Mouse (Mus musculus): Measurements from ENCODE around the gene Ddx39b. TPM values are rescaled to one million over a fixed set of nuclear protein-coding genes. Genes with fewer than 3 reads are reported as not detected.

Gene Ddx39b
- total RNA-seq (2023) = 185 and 239 TPM in 2 replicates

DNA sequence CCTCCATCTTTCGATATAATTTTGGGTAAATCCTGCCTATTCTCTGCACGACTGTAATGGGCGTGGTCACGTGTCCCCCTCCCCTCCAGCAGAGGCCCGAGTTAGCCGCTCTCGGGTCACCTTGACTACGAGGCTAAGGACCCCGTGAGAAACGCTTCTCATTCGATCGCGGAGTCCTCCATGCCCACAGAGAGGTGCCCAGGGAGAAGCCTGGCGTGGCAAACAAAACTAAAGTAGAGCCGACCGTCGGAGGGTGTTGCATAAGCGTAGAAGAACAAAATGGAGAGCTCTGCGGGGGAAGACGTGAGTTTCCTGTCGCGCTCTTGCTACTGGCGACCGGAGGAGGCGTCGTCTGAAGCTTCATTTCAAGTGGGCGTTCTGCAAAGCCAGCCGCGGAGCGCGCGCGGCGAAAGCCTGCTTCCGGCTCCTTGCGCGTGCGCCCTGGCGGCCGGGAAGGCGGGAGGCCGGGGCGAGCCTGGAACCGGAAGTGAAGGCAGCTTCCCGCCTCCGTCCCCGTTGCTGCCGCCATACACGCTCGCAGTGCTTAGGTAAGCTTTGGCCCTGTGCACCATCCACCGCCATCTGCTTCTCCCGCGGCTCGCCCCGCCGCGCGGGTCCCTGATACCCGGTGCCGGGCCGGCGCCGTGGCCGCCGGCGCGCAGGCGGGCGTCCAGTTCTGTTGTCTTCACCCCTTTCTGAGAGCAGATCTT is at the start of gene Ddx39b:
Gene Ddx39b, plus strand, starts transcription at position 442 of the 710 bp plus-strand sequence.

DNA sequence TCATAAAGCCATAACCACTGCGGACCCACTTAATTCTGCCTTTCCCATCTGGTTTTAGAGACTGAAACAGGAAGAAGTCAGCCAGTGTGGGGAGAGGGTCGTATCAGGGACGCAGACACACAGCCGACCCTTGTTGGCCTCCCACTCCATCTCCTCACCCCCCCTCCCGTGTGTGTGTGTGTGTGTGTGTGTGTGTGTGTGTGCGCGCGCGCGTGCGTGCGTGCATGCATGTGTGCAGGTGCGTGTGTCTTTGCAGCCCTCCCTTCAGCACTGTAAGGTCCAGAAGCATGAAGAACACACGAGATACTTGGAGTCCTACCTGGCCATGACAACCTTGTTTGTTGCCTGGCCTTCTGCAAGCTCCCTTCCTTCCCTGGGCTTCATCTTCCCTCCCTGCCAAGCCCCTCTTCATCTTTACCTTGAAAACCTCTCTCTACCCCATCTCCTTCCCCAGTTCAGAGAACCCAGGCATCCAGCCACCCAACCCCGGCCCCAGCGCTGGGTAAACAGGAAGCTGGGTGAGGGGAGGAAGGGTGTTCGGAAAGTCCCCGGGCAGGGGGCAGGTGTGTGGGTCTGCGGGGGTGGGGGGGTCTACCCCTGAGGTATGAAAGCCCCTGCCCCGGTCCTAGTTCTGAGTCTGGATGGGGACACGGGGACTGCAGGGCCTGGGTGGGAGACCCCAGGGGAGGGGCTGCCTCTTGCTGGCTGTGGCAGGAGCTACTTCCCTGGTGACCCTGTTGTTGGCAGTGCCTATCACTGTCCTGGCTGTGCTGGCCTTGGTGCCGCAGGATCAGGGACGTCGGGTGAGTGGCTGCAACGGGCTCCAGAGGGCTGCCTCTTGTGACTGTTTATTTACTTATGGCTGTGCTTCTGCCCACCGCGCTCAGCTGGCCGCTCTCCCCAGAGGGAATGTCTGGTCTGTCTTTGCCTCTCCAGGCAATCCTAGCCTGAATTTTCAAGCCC is 47.4 kb upstream of the Ddx39b start, which contains the start of gene Ltb:
Gene Ltb, plus strand, starts transcription at position 559 of the 963 bp plus-strand sequence.

DNA sequence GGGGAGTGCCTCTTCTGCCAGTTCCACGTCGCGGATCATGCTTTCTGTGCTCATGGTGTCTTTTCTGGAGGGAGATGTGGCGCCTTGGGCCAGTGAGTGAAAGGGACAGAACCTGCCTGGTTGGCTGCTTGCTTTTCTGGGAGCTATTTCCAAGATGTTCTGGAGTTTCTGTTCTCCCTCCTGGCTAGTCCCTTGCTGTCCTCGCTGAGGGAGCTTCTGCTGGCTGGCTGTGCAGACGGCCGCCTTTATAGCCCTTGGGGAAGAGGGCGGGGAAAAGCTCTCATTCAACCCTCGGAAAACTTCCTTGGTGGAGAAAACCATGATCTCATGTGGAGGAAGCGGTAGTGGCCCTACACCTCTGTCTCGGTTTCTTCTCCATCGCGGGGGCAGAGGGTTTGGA is 39.8 kb upstream of the Ddx39b start, which contains the start of gene Tnf:
Gene Tnf, minus strand, starts transcription at position 221 of the 400 bp plus-strand sequence.

DNA sequence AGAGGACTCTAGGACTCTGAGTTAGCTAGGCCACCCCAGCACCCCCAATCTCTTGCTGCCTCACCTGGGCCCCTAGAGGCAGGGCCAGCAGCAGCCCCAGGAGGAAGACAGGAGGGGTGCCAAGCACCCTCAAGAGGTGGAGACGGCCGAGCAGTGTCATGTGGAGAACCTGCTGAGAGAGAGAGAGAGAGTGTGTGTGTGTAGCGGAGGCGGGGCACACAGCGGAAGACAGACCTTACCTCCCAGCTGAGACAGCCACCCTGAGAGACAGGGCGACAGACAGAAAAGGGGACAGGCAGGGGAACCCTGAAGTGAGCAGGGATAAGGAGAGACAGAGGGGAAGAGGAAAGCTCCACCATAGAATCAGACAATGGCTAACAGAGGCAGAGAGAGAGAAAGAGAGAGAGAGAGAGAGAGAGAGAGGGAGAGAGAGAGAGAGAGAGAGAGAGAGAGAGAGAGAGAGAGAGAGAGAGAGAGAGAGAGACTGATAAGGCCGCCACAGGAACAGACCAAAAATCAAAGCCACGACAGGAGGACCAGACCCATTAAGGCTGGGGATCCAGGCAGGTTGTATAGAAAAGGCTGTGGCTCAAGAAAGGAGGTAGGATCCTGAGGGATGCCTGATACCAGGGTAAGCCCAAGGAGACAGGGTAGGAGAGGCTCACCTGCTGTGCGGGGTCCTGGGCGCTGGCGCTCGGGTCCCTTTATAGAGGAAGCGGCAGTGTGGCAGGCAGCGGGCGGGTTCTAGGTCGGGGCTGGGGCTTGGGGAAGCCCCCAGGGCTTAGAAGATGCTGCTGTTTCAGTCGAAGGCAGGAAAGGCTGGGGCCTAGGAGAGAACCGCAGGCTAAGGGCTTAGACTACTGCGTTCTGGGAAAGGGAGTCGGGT is 36.8 kb upstream of the Ddx39b start, which contains the start of gene Lta:
Gene Lta, minus strand, starts transcription at position 858 of the 886 bp plus-strand sequence.

DNA sequence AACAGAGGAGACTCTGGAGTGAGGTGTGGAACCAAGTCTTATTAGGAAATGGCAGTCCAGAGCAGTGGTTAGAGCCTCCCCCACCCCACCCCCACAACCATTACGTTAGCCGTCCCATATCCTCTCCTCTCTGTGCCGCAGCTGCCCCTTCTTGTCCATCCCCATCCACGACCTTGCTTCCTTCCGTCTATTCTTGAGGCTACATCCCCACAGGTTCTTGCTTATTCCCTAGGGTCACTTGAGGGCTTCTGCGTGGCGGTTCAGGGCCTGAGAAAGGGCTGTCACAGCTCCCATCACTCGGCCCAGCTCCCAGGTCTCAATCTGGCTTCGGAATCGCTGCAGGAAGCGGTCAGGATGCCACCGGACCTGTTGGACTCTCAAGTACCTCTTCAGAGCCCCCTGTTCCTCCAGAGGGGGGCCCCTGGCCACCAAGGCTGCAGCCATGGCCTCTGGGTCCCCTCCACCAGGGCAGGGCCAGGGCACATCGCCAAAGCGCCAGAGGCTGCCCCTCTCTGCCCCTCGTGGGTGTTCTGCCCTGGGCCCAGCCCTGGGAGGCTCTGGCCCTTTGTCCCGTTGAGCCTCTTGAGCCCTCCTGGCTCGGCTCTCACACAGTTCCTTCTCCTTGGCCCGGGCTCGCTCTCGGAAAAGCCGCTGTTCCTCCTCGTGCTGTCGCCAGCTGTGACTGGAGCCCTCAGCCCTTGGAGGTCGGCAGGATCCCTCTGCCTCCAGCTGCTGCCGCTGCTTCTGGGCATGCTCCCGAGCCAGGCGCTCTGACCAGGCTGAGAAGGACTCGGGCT is 21.2 kb upstream of the Ddx39b start, which contains the start of gene Gm16181:
Gene Gm16181, plus strand, starts transcription at position 679 of the 797 bp plus-strand sequence.

DNA sequence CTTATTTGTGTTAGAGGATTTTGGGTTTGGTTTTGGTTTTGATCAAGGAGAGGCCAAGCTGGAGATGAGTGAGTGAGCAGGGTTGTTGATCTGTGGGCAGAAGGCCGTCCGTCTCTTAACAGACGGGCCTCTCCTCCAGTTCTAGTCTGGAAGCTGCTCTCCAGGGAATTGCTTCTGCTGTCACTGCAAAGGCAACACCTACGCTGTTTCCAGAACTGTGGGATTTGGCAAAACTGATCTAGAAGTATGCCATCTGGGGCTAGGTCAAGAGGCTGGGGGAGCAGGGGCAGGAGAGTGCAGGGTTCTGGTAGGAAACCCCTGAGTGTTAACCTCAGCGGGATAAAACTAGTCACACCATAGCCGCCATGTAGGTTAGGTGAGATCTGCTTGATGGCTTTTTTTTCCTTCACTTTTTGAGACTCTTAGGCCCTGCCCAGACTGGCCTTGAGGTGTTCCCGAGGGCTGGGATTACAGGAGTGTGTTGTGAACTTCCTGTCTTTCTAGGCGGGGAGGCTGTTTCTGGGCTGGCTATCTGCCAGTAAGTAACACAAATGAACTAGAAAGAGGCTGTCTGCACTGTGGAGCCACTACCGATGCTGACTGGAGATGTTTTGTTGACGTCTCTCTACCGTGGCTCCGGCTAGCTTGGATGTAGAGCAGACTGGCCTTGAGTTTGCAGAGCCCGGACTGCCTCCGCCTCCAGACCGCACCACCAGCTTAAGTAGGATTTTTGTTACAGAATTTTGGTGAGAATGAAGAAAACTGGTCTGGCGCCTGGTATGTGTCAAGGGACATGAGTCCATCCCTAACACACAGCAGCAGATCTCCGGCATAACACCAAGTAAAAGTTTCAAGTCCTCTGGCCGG is 8.2 kb upstream of the Ddx39b start, which contains the start of gene Atp6v1g2:
Gene Atp6v1g2, plus strand, starts transcription at position 547 of the 867 bp plus-strand sequence.

DNA sequence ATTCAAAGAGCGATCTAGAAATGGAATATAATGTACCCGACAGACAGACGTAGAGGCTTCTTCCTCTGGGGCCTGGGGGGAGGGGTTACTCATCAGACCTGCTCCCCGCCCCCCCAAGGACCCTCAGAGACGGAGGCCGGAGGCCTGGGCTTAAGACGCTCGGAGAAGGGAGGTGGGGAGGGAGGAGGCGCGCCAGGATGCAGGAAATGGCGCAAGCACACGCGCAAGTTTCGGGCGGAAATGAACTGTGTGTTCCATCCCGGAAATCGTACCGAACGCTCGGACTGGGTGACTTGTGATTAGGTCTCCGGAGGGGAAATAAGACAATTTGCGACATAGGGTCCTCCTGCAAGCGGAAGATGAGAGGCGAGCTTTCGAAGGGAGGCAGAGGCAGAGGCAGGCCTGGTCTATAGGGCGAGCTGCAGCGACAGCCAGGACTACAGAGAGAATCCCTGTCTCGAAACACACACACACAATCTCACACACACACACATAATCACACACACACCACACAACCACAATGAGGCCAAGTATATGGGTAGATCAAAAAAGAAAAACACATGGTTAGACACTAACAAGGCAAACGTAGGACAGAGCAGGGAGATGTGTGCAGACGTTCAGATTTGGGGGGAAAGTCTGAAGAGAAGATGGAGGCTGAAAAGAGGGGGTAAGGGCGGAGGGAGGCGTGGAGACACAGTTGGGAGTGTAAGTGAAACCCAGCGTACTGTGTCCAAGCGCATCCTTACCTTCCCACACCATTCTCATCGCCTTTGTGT is 5.7 kb upstream of the Ddx39b start, which contains the start of gene Nfkbil1:
Gene Nfkbil1, minus strand, starts transcription at position 179 of the 776 bp plus-strand sequence.

GRCm38 (mm10) chr17:35262664-35263522 is 21.3 kb downstream of the Ddx39b start, which contains the start of gene H2-D1:
H2-D1 (plus strand) TSS chr17:35262730.

Other genes with a start within 250 kb of the Ddx39b start
- gene Vars, start 240.8 kb upstream of the Ddx39b start, total RNA-seq (2023) = 51.6 and 57.8 TPM in 2 replicates
- gene Vwa7, start 225.2 kb upstream of the Ddx39b start, total RNA-seq (2023) = 0.09 TPM in 1 of 2 replicates, not detected in the other
- 0.86 and 1.9 TPM in 2 replicates for gene Sapcd1, start 213.7 kb upstream of the Ddx39b start, total RNA-seq (2023)
- gene Msh5, start 195.0 kb upstream of the Ddx39b start, total RNA-seq (2023) = 3.5 and 11.1 TPM in 2 replicates
- gene Clic1, start 191.8 kb upstream of the Ddx39b start, total RNA-seq (2023) = 248 and 288 TPM in 2 replicates
- 1.4 and 2.6 TPM in 2 replicates for gene Ddah2, start 182.7 kb upstream of the Ddx39b start, total RNA-seq (2023)
- not detected in 2 replicates for gene Ly6g6c, start 176.4 kb upstream of the Ddx39b start, total RNA-seq (2023)
- gene Mpig6b, start 175.6 kb upstream of the Ddx39b start, total RNA-seq (2023) = 0.47 TPM in 1 of 2 replicates, not detected in the other
- gene Ly6g6e, start 164.8 kb upstream of the Ddx39b start, total RNA-seq (2023) = not detected in 2 replicates
- gene Ly6g6d, start 163.7 kb upstream of the Ddx39b start, total RNA-seq (2023) = not detected in 2 replicates
- gene Ly6g6f, start 156.1 kb upstream of the Ddx39b start, total RNA-seq (2023) = 1.1 TPM in 1 of 2 replicates, not detected in the other
- 44.4 and 57.6 TPM in 2 replicates for gene Abhd16a, start 152.5 kb upstream of the Ddx39b start, total RNA-seq (2023)
- gene Ly6g5c, start 133.5 kb upstream of the Ddx39b start, total RNA-seq (2023) = not detected in 2 replicates
- 13.3 and 14.5 TPM in 2 replicates for gene Ly6g5b, start 126.3 kb upstream of the Ddx39b start, total RNA-seq (2023)
- gene Gpank1, start 120.3 kb upstream of the Ddx39b start, total RNA-seq (2023) = 36.0 and 50.1 TPM in 2 replicates
- 135 and 169 TPM in 2 replicates for gene Csnk2b, start 119.7 kb upstream of the Ddx39b start, total RNA-seq (2023)
- gene D17H6S53E, start 115.4 kb upstream of the Ddx39b start, total RNA-seq (2023) = 21.0 and 24.5 TPM in 2 replicates
- not detected in 2 replicates for gene Apom, start 109.7 kb upstream of the Ddx39b start, total RNA-seq (2023)
- 295 and 362 TPM in 2 replicates for gene Bag6, start 106.6 kb upstream of the Ddx39b start, total RNA-seq (2023)
- gene Prrc2a, start 76.8 kb upstream of the Ddx39b start, total RNA-seq (2023) = 170 and 191 TPM in 2 replicates
- gene Aif1, start 65.7 kb upstream of the Ddx39b start, total RNA-seq (2023) = 10.8 and 14.1 TPM in 2 replicates
- gene Lst1, start 53.3 kb upstream of the Ddx39b start, total RNA-seq (2023) = 410 and 626 TPM in 2 replicates
- 118 TPM in 2 replicates for gene Ltb, start 47.3 kb upstream of the Ddx39b start, total RNA-seq (2023)
- 115 TPM in 2 replicates for gene Tnf, start 39.7 kb upstream of the Ddx39b start, total RNA-seq (2023)
- gene Lta, start 36.4 kb upstream of the Ddx39b start, total RNA-seq (2023) = not detected in 2 replicates
- gene Gm16181, start 20.9 kb upstream of the Ddx39b start, total RNA-seq (2023) = 0.79 TPM in 1 of 2 replicates, not detected in the other
- 1.8 and 3.2 TPM in 2 replicates for gene Atp6v1g2, start 8.1 kb upstream of the Ddx39b start, total RNA-seq (2023)
- 18.5 and 19.9 TPM in 2 replicates for gene Nfkbil1, start 6.0 kb upstream of the Ddx39b start, total RNA-seq (2023)
- gene H2-D1, start 21.0 kb downstream of the Ddx39b start, total RNA-seq (2023) = 1,574 and 1,649 TPM in 2 replicates
- gene H2-Q1, start 78.7 kb downstream of the Ddx39b start, total RNA-seq (2023) = 5.9 and 6.8 TPM in 2 replicates
- 7.6 and 11.1 TPM in 2 replicates for gene H2-Q2, start 100.5 kb downstream of the Ddx39b start, total RNA-seq (2023)
- gene H2-Q4, start 137.9 kb downstream of the Ddx39b start, total RNA-seq (2023) = 116 and 118 TPM in 2 replicates
- gene H2-Q6, start 183.1 kb downstream of the Ddx39b start, total RNA-seq (2023) = 16.1 and 22.8 TPM in 2 replicates
- gene H2-Q7, start 197.4 kb downstream of the Ddx39b start, total RNA-seq (2023) = 16.3 and 24.6 TPM in 2 replicates
- 79.5 and 93.8 TPM in 2 replicates for gene H2-Q10, start 228.3 kb downstream of the Ddx39b start, total RNA-seq (2023)